Mouse (Mus musculus) cerebellum, adult 2 months (tissue): ENCODE data around the gene Smco4. TPM values are rescaled to one million over a fixed set of nuclear protein-coding genes. Genes with fewer than 3 reads are reported as not detected.
A peak's percentile ranks its signal among the peaks of the same experiment; 100 is the strongest.

Experiments
- DNase-seq, 2 experiments: peaks; one replicate each; pipeline ENCODE4 v3.0.0; 2021
- H3K27ac ChIP-seq: fragments of 200-500 bp; 2 replicates; pipeline ENCODE4 v1.5.1; 2012; ENCODE audit warnings: low read length, control low read depth, inconsistent platforms; ENCODE audit not compliant: insufficient read depth
- H3K27me3 ChIP-seq: fragments of 200-500 bp; 2 replicates; pipeline ENCODE4 v1.6.1; 2012; ENCODE audit warnings: inconsistent platforms, mild to moderate bottlenecking, low read length, moderate library complexity; ENCODE audit not compliant: control insufficient read depth, insufficient read depth
- H3K4me1 ChIP-seq: fragments of 200-500 bp; 2 replicates; pipeline ENCODE4 v1.6.1; 2011; ENCODE audit warnings: low read length; ENCODE audit not compliant: control insufficient read depth, insufficient read depth
- H3K4me3 ChIP-seq: fragments of 200-500 bp; replicated peaks from 2 replicates; pipeline ENCODE3; 2011; ENCODE audit warnings: mild to moderate bottlenecking, low read depth, low read length, control low read depth; ENCODE audit not compliant: insufficient read depth
- CTCF ChIP-seq: fragments of 200-500 bp; IDR thresholded peaks from 2 replicates; pipeline ENCODE4 v1.5.1; 2011; ENCODE audit warnings: low read depth, mild to moderate bottlenecking, control low read depth, low read length, moderate library complexity, borderline replicate concordance; ENCODE audit not compliant: insufficient read depth
- POLR2A ChIP-seq: fragments of 200-500 bp; IDR thresholded peaks from 2 replicates; pipeline ENCODE4 v1.6.1; 2011; ENCODE audit warnings: low read length, control low read depth, borderline replicate concordance; ENCODE audit not compliant: insufficient read depth
- WGBS: fragments of 180-500 bp; shearing (Covaris S2); methylation state at CpG from one replicate; pipeline ENCODE4 v1.1.7; 2018; 5-methylcytosine and 5-hydroxymethylcytosine counted together
- polyA plus RNA-seq: library from polyadenylated mRNA; depleted of rRNA; stranded (reverse); fragments of >200 nt; gene quantifications from 2 replicates; pipeline ENCODE4 v1.2.3, GENCODE M21; 2012

Smco4 gene
- polyA plus RNA-seq, 1 experiment: 5.8 TPM

GRCm38 (mm10) chr9:15526539-15526938 lies 33.3 kb downstream of the Smco4 start:
- Histone ChIP-seq H3K27ac (no peak overlapping the region), H3K27me3 (0 out of 2 replicates have a peak, but pooled peaks cover 1% of the 10 kb centered on the region), H3K4me1 (peaks cover 6% of the 10 kb centered on the region), H3K4me3 (no peak overlapping the region)
- WGBS: 73% methylated on average over 7 of the region's 7 CpGs
- DNase-seq: peak in 1 of 2 experiments; percentile 22
- no peak for TF ChIP-seq CTCF
- no peak for TF ChIP-seq POLR2A

DNA sequence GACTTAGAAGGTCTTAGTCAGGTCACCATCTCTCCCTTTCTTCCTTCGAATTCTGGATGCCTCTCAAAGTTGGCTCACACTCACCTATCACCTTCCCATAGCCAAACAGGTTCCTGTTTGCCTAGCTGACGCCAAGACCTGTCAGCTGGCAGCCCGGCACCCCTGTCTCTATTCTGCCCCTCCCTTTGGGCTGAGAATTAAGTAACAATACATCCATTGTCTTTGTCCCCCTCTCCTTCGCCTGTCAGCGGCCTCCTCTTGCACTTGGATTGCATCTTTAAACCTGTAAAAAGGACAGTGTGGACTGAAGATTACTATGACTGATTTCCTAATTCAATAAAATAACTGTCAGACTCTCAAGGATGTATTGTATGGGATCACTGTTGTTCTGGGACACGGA lies 34.6 kb downstream of the Smco4 start:
- no peak for TF ChIP-seq CTCF
- no peak for TF ChIP-seq POLR2A
- DNase-seq: no peak
- Histone ChIP-seq H3K4me3 (no peak overlapping the region), H3K27me3 (0 out of 2 replicates have a peak, but pooled peaks cover 1% of the 10 kb centered on the region), H3K27ac (no peak overlapping the region), H3K4me1 (peaks cover 6% of the 10 kb centered on the region)
- 49% methylated on average over 6 of the region's 6 CpGs for WGBS

DNA sequence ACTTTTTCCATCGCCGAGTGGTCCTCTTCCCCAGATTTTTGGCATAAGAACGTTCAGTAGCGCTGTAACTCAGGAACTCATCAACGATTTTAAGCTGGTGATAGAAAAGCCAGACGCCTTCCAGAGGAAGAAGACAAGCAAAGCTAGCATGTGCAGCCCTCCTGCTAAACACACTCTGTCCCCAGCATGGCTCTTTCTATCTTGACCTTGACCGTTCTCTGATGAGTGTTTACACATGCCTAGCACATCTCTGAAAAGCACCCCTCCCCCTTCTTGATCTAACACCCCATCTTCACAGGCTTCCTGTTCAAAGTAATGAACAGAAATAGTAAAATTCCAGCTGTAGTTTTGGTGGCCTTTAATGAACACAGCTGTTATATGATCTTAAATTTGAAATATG lies 35.1 kb downstream of the Smco4 start:
- 85% methylated on average over 7 of the region's 7 CpGs for WGBS
- peaks cover 6% of the 10 kb centered on the region for H3K4me1 ChIP-seq
- H3K27me3 ChIP-seq: 0 out of 2 replicates have a peak, but pooled peaks cover 1% of the 10 kb centered on the region
- no peak overlapping the region for H3K27ac ChIP-seq
- TF ChIP-seq POLR2A (no peak), CTCF (no peak)
- H3K4me3 ChIP-seq: no peak overlapping the region
- DNase-seq: no peak

- Histone ChIP-seq H3K4me3 (no peak overlapping the region), H3K4me1 (peaks cover 6% of the 10 kb centered on the region), H3K27me3 (0 out of 2 replicates have a peak, but pooled peaks cover 1% of the 10 kb centered on the region), H3K27ac (no peak overlapping the region)
- DNase-seq: peak; percentile 51 to 56
- TF ChIP-seq POLR2A (no peak), CTCF (no peak)
- WGBS: 35% methylated on average over 8 of the region's 8 CpGs
Observed at GRCm38 (mm10) chr9:15529275-15529964, 36.2 kb downstream of the Smco4 start.

DNA sequence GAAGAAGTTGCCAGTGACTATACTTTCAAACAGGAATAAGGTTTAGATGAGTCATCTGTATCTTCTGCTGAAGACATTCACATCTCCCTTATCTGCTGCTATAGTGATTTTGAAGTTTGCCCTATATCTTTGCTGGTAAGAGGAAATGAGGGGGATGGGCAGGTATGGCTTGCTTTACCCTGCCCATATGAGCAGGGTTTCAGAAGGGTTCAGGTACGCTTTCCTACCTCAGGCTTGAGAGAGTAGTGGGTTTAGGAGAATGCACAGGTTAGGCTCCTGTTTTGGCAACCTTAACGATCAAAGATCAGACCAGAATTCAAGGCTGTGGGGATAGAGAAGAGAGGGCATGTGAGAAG lies 36.7 kb downstream of the Smco4 start:
- Histone ChIP-seq H3K4me3 (no peak overlapping the region), H3K27me3 (no peaks in the 10 kb centered on the region), H3K4me1 (peaks cover 6% of the 10 kb centered on the region), H3K27ac (no peak overlapping the region)
- 90% methylated on average over 2 of the region's 2 CpGs for WGBS
- DNase-seq: no peak
- no peak for TF ChIP-seq POLR2A
- no peak for TF ChIP-seq CTCF

DNA sequence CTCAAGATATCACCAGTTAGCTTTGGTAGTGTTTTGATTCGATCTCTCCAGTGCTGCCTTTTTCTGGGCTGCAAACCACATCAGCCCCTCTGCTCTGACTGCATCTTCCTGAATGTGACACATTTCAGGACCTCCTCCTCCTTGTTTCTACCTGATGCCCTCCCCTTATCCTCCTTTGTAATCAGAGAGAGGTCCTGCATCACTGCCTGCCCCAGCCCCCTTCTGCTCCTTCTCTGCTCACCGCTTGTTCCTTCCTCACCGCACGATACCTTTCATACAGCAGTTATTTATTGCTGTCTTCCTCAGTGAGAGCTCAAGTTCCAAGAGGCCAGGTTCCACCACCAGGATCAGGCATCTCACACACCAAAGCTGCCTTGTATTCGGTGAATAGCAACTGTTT lies 38.0 kb downstream of the Smco4 start:
- H3K4me3 ChIP-seq: no peak overlapping the region
- WGBS: 97% methylated on average over 5 of the region's 5 CpGs
- DNase-seq: no peak
- TF ChIP-seq POLR2A (no peak), CTCF (no peak)
- H3K27ac ChIP-seq: no peak overlapping the region
- H3K4me1 ChIP-seq: peaks cover 6% of the 10 kb centered on the region
- H3K27me3 ChIP-seq: no peaks in the 10 kb centered on the region

DNA sequence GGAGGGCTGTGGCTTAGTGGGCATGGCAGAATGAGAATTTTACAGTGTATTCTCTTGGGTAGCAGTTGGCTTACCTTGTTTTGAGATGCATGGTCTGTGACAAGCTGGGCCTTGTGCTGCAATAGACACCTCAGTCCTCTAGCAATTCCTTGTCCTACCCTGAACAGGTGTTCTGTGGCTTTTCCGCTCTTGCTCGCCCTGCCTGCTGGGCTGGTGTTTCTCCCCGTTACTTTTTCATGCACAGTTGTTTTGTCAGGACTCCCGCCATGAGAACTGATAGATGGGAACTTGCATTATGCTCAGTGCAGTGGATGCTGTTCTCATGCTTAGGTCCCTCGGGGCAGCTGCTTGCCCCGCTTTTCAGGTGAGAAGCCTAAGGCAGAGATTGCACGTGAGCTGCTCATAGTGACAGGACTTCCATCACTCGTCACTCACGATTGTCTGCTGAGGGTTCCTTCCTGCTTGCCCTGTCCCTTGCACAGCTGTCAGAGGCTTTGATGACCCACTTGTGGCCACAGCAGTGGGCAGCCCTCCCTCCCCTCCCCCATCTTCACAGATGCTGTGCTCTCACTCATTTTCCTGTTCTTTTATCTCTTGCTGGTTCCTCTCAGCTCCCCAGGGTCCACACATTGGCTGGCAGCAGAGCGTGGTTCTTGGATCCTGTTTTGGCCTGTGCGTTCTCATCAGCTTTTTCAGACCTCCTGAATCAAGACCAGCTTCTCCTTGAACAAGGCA lies 40.3 kb downstream of the Smco4 start:
- TF ChIP-seq POLR2A (no peak), CTCF (no peak)
- no peak overlapping the region for H3K4me3 ChIP-seq
- H3K27me3 ChIP-seq: no peaks in the 10 kb centered on the region
- DNase-seq: no peak
- WGBS: 72% methylated on average over 11 of the region's 11 CpGs
- H3K4me1 ChIP-seq: peaks cover 6% of the 10 kb centered on the region
- no peak overlapping the region for H3K27ac ChIP-seq

- H3K4me3 ChIP-seq: no peak overlapping the region
- DNase-seq: no peak
- no peak overlapping the region for H3K27ac ChIP-seq
- whole genome bisulfite sequencing: 92% methylated on average over 2 of the region's 2 CpGs
- H3K4me1 ChIP-seq: peaks cover 6% of the 10 kb centered on the region
- no peaks in the 10 kb centered on the region for H3K27me3 ChIP-seq
- no peak for TF ChIP-seq CTCF
- no peak for TF ChIP-seq POLR2A
Observed at GRCm38 (mm10) chr9:15534110-15534509, 40.9 kb downstream of the Smco4 start.
